Mouse (Mus musculus) CH12.LX (cell line): ENCODE data around the gene St8sia1. TPM values are rescaled to one million over a fixed set of nuclear protein-coding genes. Genes with fewer than 3 reads are reported as not detected.

Experiments
- DNase-seq: peaks from one replicate; pipeline ENCODE4 v3.0.0-alpha.2; 2013; ENCODE audit errors: extremely low read depth
- H3K27ac ChIP-seq: 2 replicates; pipeline ENCODE4 v1.5.1; 2012; ENCODE audit warnings: low read depth, mild to moderate bottlenecking, control low read depth, moderate library complexity; ENCODE audit not compliant: insufficient read depth
- H3K27me3 ChIP-seq: replicated peaks from 2 replicates; pipeline ENCODE3; 2012; ENCODE audit warnings: inconsistent platforms
- H3K36me3 ChIP-seq, 2 experiments: replicated peaks in 1 of 2; 2 replicates each; pipeline versions ENCODE3 to v1.6.1; 2012; ENCODE audit warnings: inconsistent platforms in 1 of 2, low read length in 1 of 2, mild to moderate bottlenecking in 1 of 2, mixed read lengths in 1 of 2, moderate library complexity in 1 of 2; ENCODE audit not compliant: control insufficient read depth in 1 of 2, insufficient read depth in 1 of 2
- H3K4me1 ChIP-seq, 2 experiments: 2 replicates each; pipeline ENCODE4 v1.6.1; 2012; ENCODE audit warnings: inconsistent platforms in 1 of 2, moderate library complexity in 1 of 2; ENCODE audit not compliant: insufficient read depth in 2 of 2, control insufficient read depth in 1 of 2
- H3K4me2 ChIP-seq: 2 replicates; pipeline ENCODE4 v1.6.1; 2012; ENCODE audit warnings: low read depth, mild to moderate bottlenecking, control low read depth; ENCODE audit not compliant: poor library complexity, insufficient read depth, severe bottlenecking
- H3K4me3 ChIP-seq, 3 experiments: fragments of 150-350 bp in 1 of 3; sonication (generic) in 1 of 3; replicated peaks in 1 of 3; 2 replicates each; pipeline versions ENCODE3 to v1.5.1; 2011 to 2012; ENCODE audit warnings: low read depth in 2 of 3, low read length in 2 of 3, mild to moderate bottlenecking in 2 of 3, moderate library complexity in 2 of 3, control low read depth in 1 of 3, improper control_type of control experiment in 1 of 3, inconsistent platforms in 1 of 3, mixed read lengths in 1 of 3; ENCODE audit not compliant: poor library complexity in 1 of 3
- H3K79me2 ChIP-seq: replicated peaks from 2 replicates; pipeline ENCODE4 v1.6.1; 2012; ENCODE audit warnings: mild to moderate bottlenecking, moderate library complexity; ENCODE audit not compliant: control insufficient read depth, poor library complexity, insufficient read depth, severe bottlenecking; ENCODE audit errors: extremely low read depth
- H3K9ac ChIP-seq: 2 replicates; pipeline ENCODE4 v1.6.1; 2012; ENCODE audit warnings: low read depth, mild to moderate bottlenecking, control low read depth, moderate library complexity; ENCODE audit not compliant: insufficient read depth
- H3K9me3 ChIP-seq: replicated peaks from 2 replicates; pipeline ENCODE3; 2012; ENCODE audit warnings: low read length, inconsistent platforms, mixed read lengths
- CHD2 ChIP-seq: IDR thresholded peaks from 2 replicates; pipeline ENCODE4 v1.6.1; 2011; ENCODE audit warnings: low read length, improper control_type of control experiment
- ELF1 ChIP-seq: IDR thresholded peaks from 2 replicates; pipeline ENCODE4 v1.6.1; 2014; ENCODE audit warnings: low read depth, mild to moderate bottlenecking, inconsistent platforms, low read length, improper control_type of control experiment
- EP300 ChIP-seq: IDR thresholded peaks from 2 replicates; pipeline ENCODE4 v1.6.1; 2011; ENCODE audit warnings: low read length, improper control_type of control experiment
- ETS1 ChIP-seq: conservative IDR thresholded peaks from 2 replicates; pipeline ENCODE4 v1.6.1; 2012; ENCODE audit warnings: low read depth, mild to moderate bottlenecking, inconsistent platforms, low read length, improper control_type of control experiment, moderate library complexity
- GABPA ChIP-seq: IDR thresholded peaks from 2 replicates; pipeline ENCODE4 v1.6.1; 2012; ENCODE audit warnings: low read depth, low read length, improper control_type of control experiment, inconsistent platforms; ENCODE audit not compliant: insufficient replicate concordance
- IRF4 ChIP-seq: IDR thresholded peaks from 2 replicates; pipeline ENCODE4 v1.6.1; 2014; ENCODE audit warnings: low read depth, mild to moderate bottlenecking, inconsistent platforms, low read length, improper control_type of control experiment
- JUN ChIP-seq: IDR thresholded peaks from 2 replicates; pipeline ENCODE4 v1.6.1; 2011; ENCODE audit warnings: low read depth, mild to moderate bottlenecking, low read length, improper control_type of control experiment, moderate library complexity; ENCODE audit not compliant: insufficient read depth
- JUND ChIP-seq: conservative IDR thresholded peaks from 2 replicates; pipeline ENCODE4 v1.6.1; 2011; ENCODE audit warnings: low read depth, low read length, improper control_type of control experiment
- KAT2A ChIP-seq: IDR thresholded peaks from 2 replicates; pipeline ENCODE4 v1.6.1; 2012; ENCODE audit warnings: low read length, improper control_type of control experiment, inconsistent platforms; ENCODE audit not compliant: insufficient replicate concordance
- MAFK ChIP-seq: IDR thresholded peaks from 2 replicates; pipeline ENCODE4 v1.6.1; 2011; ENCODE audit warnings: low read length, improper control_type of control experiment; ENCODE audit not compliant: insufficient replicate concordance
- MAX ChIP-seq: IDR thresholded peaks from 2 replicates; pipeline ENCODE4 v1.6.1; 2011; ENCODE audit warnings: low read length, improper control_type of control experiment
- MAZ ChIP-seq: IDR thresholded peaks from 2 replicates; pipeline ENCODE4 v1.6.1; 2012; ENCODE audit warnings: low read depth, mild to moderate bottlenecking, inconsistent platforms, low read length, improper control_type of control experiment, moderate library complexity
- MEF2A ChIP-seq: IDR thresholded peaks from 2 replicates; pipeline ENCODE4 v1.6.1; 2014; ENCODE audit warnings: low read depth, mild to moderate bottlenecking, inconsistent platforms, low read length, improper control_type of control experiment, borderline replicate concordance
- MXI1 ChIP-seq: IDR thresholded peaks from 2 replicates; pipeline ENCODE4 v1.6.1; 2011; ENCODE audit warnings: mild to moderate bottlenecking, low read depth, low read length, improper control_type of control experiment
- MYC ChIP-seq: IDR thresholded peaks from 2 replicates; pipeline ENCODE4 v1.6.1; 2011; ENCODE audit warnings: low read depth, mild to moderate bottlenecking, improper control_type of control experiment, low read length
- NRF1 ChIP-seq: IDR thresholded peaks from 2 replicates; pipeline ENCODE4 v1.6.1; 2014; ENCODE audit warnings: low read depth, mild to moderate bottlenecking, inconsistent platforms, low read length, improper control_type of control experiment, moderate library complexity
- PAX5 ChIP-seq: IDR thresholded peaks from 2 replicates; pipeline ENCODE4 v1.6.1; 2012; ENCODE audit warnings: low read length, inconsistent platforms, mixed read lengths
- POLR2AphosphoS2 ChIP-seq: IDR thresholded peaks from 2 replicates; pipeline ENCODE4 v1.6.1; 2011; ENCODE audit warnings: low read depth, low read length, improper control_type of control experiment
- RCOR1 ChIP-seq: conservative IDR thresholded peaks from 2 replicates; pipeline ENCODE4 v1.6.1; 2012; ENCODE audit warnings: low read depth, mild to moderate bottlenecking, inconsistent platforms, low read length, improper control_type of control experiment
- SIN3A ChIP-seq: IDR thresholded peaks from 2 replicates; pipeline ENCODE4 v1.6.1; 2012; ENCODE audit warnings: low read length, improper control_type of control experiment, inconsistent platforms
- SMC3 ChIP-seq: IDR thresholded peaks from 2 replicates; pipeline ENCODE4 v1.6.1; 2011; ENCODE audit warnings: low read depth, low read length, improper control_type of control experiment
- TBP ChIP-seq: conservative IDR thresholded peaks from 2 replicates; pipeline ENCODE4 v1.6.1; 2011; ENCODE audit warnings: low read depth, low read length, improper control_type of control experiment
- USF1 ChIP-seq: IDR thresholded peaks from 2 replicates; pipeline ENCODE4 v1.6.1; 2014; ENCODE audit warnings: low read depth, mild to moderate bottlenecking, inconsistent platforms, low read length, improper control_type of control experiment
- USF2 ChIP-seq: conservative IDR thresholded peaks from 2 replicates; pipeline ENCODE4 v1.6.1; 2011; ENCODE audit warnings: low read depth, low read length, improper control_type of control experiment
- ZKSCAN1 ChIP-seq: IDR thresholded peaks from 2 replicates; pipeline ENCODE4 v1.6.1; 2012; ENCODE audit warnings: low read depth, inconsistent platforms, low read length, improper control_type of control experiment, borderline replicate concordance
- dilution Hi-C: fragments of 300-500 bp; cut with MboI; formaldehyde crosslinking; loops from 2 replicates; pipeline ENCODE4 v1.14.3; 2020; ENCODE audit warnings: low sequenced_read_pairs; ENCODE audit not compliant: extremely low pct_unique_long_range_greater_than_20kb, extremely low pct_ligation_motif_present
- in situ Hi-C: fragments of 300-500 bp; cut with MboI; formaldehyde crosslinking; loops from 3 replicates; pipeline ENCODE4 v1.14.3; 2019; ENCODE audit warnings: low sequenced_read_pairs, low pct_ligation_motif_present, low pct_unique_long_range_greater_than_20kb, mixed read lengths
- polyA plus RNA-seq: library from polyadenylated mRNA; unstranded; fragments of >175 nt; gene quantifications from 2 replicates; pipeline ENCODE4 v1.2.1, GENCODE M21; 2012; ENCODE audit warnings: low read depth; ENCODE audit not compliant: insufficient read length
- total RNA-seq, 2 experiments: library from RNA; depleted of rRNA; stranded (reverse); fragments of 300-350 nt in 1 of 2; fragments of >200 nt in 1 of 2; gene quantifications; 2 replicates each; pipeline ENCODE4 v1.2.3; 2012 to 2014

St8sia1 gene
- total and polyA plus RNA-seq, 3 experiments: 0.13 to 0.51 (median 0.20) TPM

- no peak overlapping the region for H3K9ac ChIP-seq
- DNase-seq: no peak
- in situ Hi-C loops (no loop called here), dilution Hi-C loops (no loop called here)
- TF ChIP-seq TBP (no peak), SMC3 (no peak), CHD2 (no peak), PAX5 (no peak), RCOR1 (no peak), USF1 (no peak), ELF1 (no peak), EP300 (no peak), MXI1 (no peak), ZKSCAN1 (no peak), NRF1 (no peak), JUN (no peak), MAX (no peak), MEF2A (no peak), POLR2AphosphoS2 (no peak), ETS1 (no peak), USF2 (no peak)
- H3K4me1 ChIP-seq: peaks cover 0 to 7% of the 10 kb centered on the region in 2 experiments; a peak in 2 of 4 replicates
- no peak overlapping the region for H3K4me2 ChIP-seq
- H3K4me3 ChIP-seq: no peak overlapping the region
- H3K27me3 ChIP-seq: no peaks in the 10 kb centered on the region
- H3K27ac ChIP-seq: no peak overlapping the region
- no peaks in the 10 kb centered on the region for H3K79me2 ChIP-seq
- no peaks in the 10 kb centered on the region for H3K9me3 ChIP-seq
- no peaks in the 10 kb centered on the region for H3K36me3 ChIP-seq
These were observed 55.8 kb downstream of the St8sia1 start for GRCm38 (mm10) chr6:142908412-142908811.

- no peaks in the 10 kb centered on the region for H3K9me3 ChIP-seq
- H3K27ac ChIP-seq: no peak overlapping the region
- no peak overlapping the region for H3K4me2 ChIP-seq
- no peaks in the 10 kb centered on the region for H3K27me3 ChIP-seq
- DNase-seq: no peak
- H3K36me3 ChIP-seq: no peaks in the 10 kb centered on the region
- H3K4me1 ChIP-seq: peaks cover 0 to 8% of the 10 kb centered on the region in 2 experiments; a peak in 1 of 4 replicates
- H3K4me3 ChIP-seq: no peak overlapping the region
- in situ Hi-C loops: no loop called here
- dilution Hi-C loops: no loop called here
- TF ChIP-seq USF1 (no peak), IRF4 (no peak), KAT2A (no peak), PAX5 (no peak), SIN3A (no peak), ETS1 (no peak), MAZ (no peak), USF2 (no peak), MYC (no peak), MAFK (no peak), JUND (no peak), GABPA (no peak), NRF1 (no peak)
- no peaks in the 10 kb centered on the region for H3K79me2 ChIP-seq
- H3K9ac ChIP-seq: no peak overlapping the region
These were observed 68.9 kb downstream of the St8sia1 start for GRCm38 (mm10) chr6:142895371-142895770.
